Mouse (Mus musculus) olfactory bulb, adult 2 months (tissue): ENCODE measurements around the gene Adam34.

Experiments
- CTCF ChIP-seq: fragments of 200-500 bp; IDR thresholded peaks from 2 replicates; pipeline ENCODE4 v1.5.1; 2012; ENCODE audit warnings: low read depth, mild to moderate bottlenecking, low read length, moderate library complexity; ENCODE audit not compliant: insufficient read depth
- POLR2A ChIP-seq: fragments of 200-500 bp; IDR thresholded peaks from 2 replicates; pipeline ENCODE4 v1.6.1; 2012; ENCODE audit warnings: mild to moderate bottlenecking, low read depth, low read length, moderate library complexity; ENCODE audit not compliant: insufficient read depth

- no peak for TF ChIP-seq POLR2A
- no peak for TF ChIP-seq CTCF
Observed at GRCm38 (mm10) chr8:43627176-43627575, 82.7 kb downstream of the Adam34 start, which contains the start of gene Gm5346.
